Mouse (Mus musculus) myocyte (in vitro differentiated cells): ENCODE data around the gene Coq9.

Experiments
- CEBPB ChIP-seq: IDR thresholded peaks from 2 replicates; pipeline ENCODE4 v1.6.1; 2011; ENCODE audit warnings: mild to moderate bottlenecking, moderate library complexity; ENCODE audit not compliant: poor library complexity, insufficient read depth, severe bottlenecking
- MYOD1 ChIP-seq, 3 experiments: IDR thresholded peaks; one replicate each; pipeline ENCODE4 v1.6.1; 2011; ENCODE audit warnings: control low read depth in 2 of 3, low read depth in 2 of 3, mild to moderate bottlenecking in 2 of 3, moderate library complexity in 1 of 3; ENCODE audit not compliant: insufficient read length in 2 of 3, control insufficient read depth in 1 of 3
- POLR2A ChIP-seq: IDR thresholded peaks from one replicate; pipeline ENCODE4 v1.6.1; 2011; ENCODE audit warnings: low read depth, mild to moderate bottlenecking, control low read depth, moderate library complexity; ENCODE audit not compliant: insufficient read length
- POLR2AphosphoS2 ChIP-seq: IDR thresholded peaks from one replicate; pipeline ENCODE4 v1.6.1; 2011; ENCODE audit warnings: low read depth, control low read depth; ENCODE audit not compliant: insufficient read length
- USF1 ChIP-seq: IDR thresholded peaks from one replicate; pipeline ENCODE4 v1.6.1; 2011; ENCODE audit warnings: low read depth, mild to moderate bottlenecking, control low read depth, moderate library complexity

GRCm38 (mm10) chr8:94838600-94838999 lies 479 bp downstream of the Coq9 start:
- TF ChIP-seq CEBPB (peak; percentile 44; the same call in 1 of the 2 replicates), POLR2A (no peak), MYOD1 (IDR thresholded peaks at IDR 0.05; ENCODE audit: control insufficient read depth in 1 of 3, insufficient read length in 2 of 3, low read depth in 2 of 3) (no peak), POLR2AphosphoS2 (no peak), USF1 (no peak)
